Mouse (Mus musculus): ENCODE results near the gene Orm2. TPM values are rescaled to one million over a fixed set of nuclear protein-coding genes. Genes with fewer than 3 reads are reported as not detected.

Orm2 gene
- polyA plus RNA-seq, 1 experiment from 2014 or later = not detected

GRCm38 (mm10) chr4:63401620-63402019, 39.4 kb downstream of the Orm2 start:
- WGBS = 87% methylated on average over 6 of the region's 6 CpGs
- ATAC-seq (ENCODE audit: low FRiP score) = no peak
- Histone ChIP-seq H3K27ac (0 out of 2 replicates have a peak overlapping the region, but pooled peaks have one; percentile 31), H3K9me3 (no peaks in the 10 kb centered on the region), H3K4me3 (replicated peaks) (0 out of 2 replicates have a peak overlapping the region, but pooled peaks have one; percentile 27), H3K4me2 (peak overlapping the region; percentile 49), H3K27me3 (no peaks in the 10 kb centered on the region), H3K9ac (0 out of 2 replicates have a peak overlapping the region, but pooled peaks have one; percentile 50), H3K36me3 (replicated peaks) (peaks cover 12% of the 10 kb centered on the region), H3K4me1 (peaks cover 64% of the 10 kb centered on the region)

- no peaks in the 10 kb centered on the region for H3K9me3 ChIP-seq
- H3K36me3 ChIP-seq (replicated peaks) = peaks cover 10% of the 10 kb centered on the region
- peak overlapping the region; percentile 50; the same call in 1 of the 2 replicates for H3K9ac ChIP-seq
- H3K4me3 ChIP-seq (replicated peaks) = peak overlapping the region; percentile 27
- H3K27ac ChIP-seq = peak overlapping the region; percentile 92; the same call in 1 of the 2 replicates
- H3K27me3 ChIP-seq = no peaks in the 10 kb centered on the region
- 92% methylated on average over 8 of the region's 10 CpGs for WGBS
- peak overlapping the region; percentile 49 for H3K4me2 ChIP-seq
- ATAC-seq (ENCODE audit: low FRiP score) = no peak
- peaks cover 64% of the 10 kb centered on the region for H3K4me1 ChIP-seq
These were observed 39.8 kb downstream of the Orm2 start for GRCm38 (mm10) chr4:63402056-63402455.

DNA sequence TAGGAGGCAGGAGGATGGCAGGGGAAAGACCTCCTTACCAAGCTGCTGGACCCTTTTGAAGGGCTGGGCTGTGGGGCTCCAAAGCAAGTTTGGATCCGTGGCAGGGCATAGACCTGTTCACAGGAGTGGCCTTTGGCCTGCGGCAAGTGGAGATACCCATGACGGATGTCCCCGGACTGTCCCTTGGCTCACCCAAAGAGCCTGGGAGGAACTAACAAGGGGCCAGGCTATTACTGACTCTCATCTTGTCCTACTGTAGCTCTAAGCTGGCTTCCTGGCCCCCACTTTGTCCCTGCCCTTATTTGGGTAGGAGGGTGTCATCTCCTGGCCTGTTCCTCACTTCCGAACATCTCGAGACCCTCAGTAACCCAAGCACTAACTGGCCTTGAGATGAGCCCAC, 40.3 kb downstream of the Orm2 start:
- no peaks in the 10 kb centered on the region for H3K27me3 ChIP-seq
- H3K36me3 ChIP-seq (replicated peaks) = peaks cover 5% of the 10 kb centered on the region
- WGBS = 73% methylated on average over 6 of the region's 6 CpGs
- peak overlapping the region; percentile 92 for H3K27ac ChIP-seq
- H3K4me3 ChIP-seq (replicated peaks) = peak overlapping the region; percentile 27
- H3K9ac ChIP-seq = peak overlapping the region; percentile 50
- peak overlapping the region; percentile 49 for H3K4me2 ChIP-seq
- H3K9me3 ChIP-seq = no peaks in the 10 kb centered on the region
- peak; percentile 1; the same call in 1 of the 2 replicates for ATAC-seq (ENCODE audit: low FRiP score)
- peaks cover 64% of the 10 kb centered on the region for H3K4me1 ChIP-seq

GRCm38 (mm10) chr4:63403040-63403959, 41.1 kb downstream of the Orm2 start, which contains the start of gene Akna:
Gene Akna (minus strand): TSS chr4:63403354.
- ATAC-seq (ENCODE audit: low FRiP score) = peak; percentile 80

GRCm38 (mm10) chr4:63404205-63404604, 42.0 kb downstream of the Orm2 start:
- no peak for ATAC-seq (ENCODE audit: low FRiP score)
- Histone ChIP-seq H3K4me3 (replicated peaks) (no peak overlapping the region), H3K4me1 (peaks cover 77% of the 10 kb centered on the region), H3K36me3 (replicated peaks) (no peaks in the 10 kb centered on the region), H3K27me3 (no peaks in the 10 kb centered on the region), H3K9ac (no peak overlapping the region), H3K4me2 (peak overlapping the region; percentile 49; the same call in 1 of the 2 replicates), H3K27ac (peak overlapping the region; percentile 92), H3K9me3 (no peaks in the 10 kb centered on the region)
- WGBS = 82% methylated on average over 7 of the region's 7 CpGs

More at GRCm38 (mm10) chr4:63403040-63403959, 41.1 kb downstream of the Orm2 start, which contains the start of gene Akna:
- H3K27me3 ChIP-seq = no peaks in the 10 kb centered on the region
- H3K36me3 ChIP-seq (replicated peaks) = no peaks in the 10 kb centered on the region
- peak within 1 kb of the TSS; percentile 50 for H3K9ac ChIP-seq
- peak within 1 kb of the TSS; percentile 27 for H3K4me3 ChIP-seq (replicated peaks)
- WGBS = 14% methylated on average over 17 of the region's 17 CpGs
- no peaks in the 10 kb centered on the region for H3K9me3 ChIP-seq
- H3K27ac ChIP-seq = peak within 1 kb of the TSS; percentile 92
- H3K4me2 ChIP-seq = peak within 1 kb of the TSS; percentile 49
- peaks cover 69% of the 10 kb centered on the region for H3K4me1 ChIP-seq

DNA sequence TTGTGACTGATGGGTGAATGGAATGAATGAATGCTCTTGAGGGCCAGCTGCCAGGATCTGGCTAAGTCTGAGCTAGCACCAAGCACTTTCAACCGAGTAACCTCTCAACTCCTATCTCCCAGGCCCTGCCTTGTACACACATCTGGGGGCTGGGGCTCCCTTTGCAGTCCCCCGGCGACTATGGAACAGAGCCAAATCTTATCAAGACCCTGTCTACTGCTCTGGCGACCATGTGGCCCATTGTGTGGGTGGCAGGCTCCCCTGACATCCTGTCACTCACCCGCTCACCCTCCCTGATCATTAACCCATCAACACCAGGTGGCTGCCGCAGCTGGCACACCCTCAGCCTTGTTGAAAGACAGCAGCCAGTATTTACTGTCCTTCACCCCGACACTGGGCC, 42.8 kb downstream of the Orm2 start:
- WGBS = 28% methylated on average over 7 of the region's 7 CpGs
- H3K4me2 ChIP-seq = no peak overlapping the region; the same call in 1 of the 2 replicates
- H3K27ac ChIP-seq = peak overlapping the region; percentile 92
- no peaks in the 10 kb centered on the region for H3K27me3 ChIP-seq
- no peak overlapping the region; the same call in 1 of the 2 replicates for H3K9ac ChIP-seq
- no peaks in the 10 kb centered on the region for H3K9me3 ChIP-seq
- no peaks in the 10 kb centered on the region for H3K36me3 ChIP-seq (replicated peaks)
- no peak overlapping the region for H3K4me3 ChIP-seq (replicated peaks)
- H3K4me1 ChIP-seq = peaks cover 75% of the 10 kb centered on the region
- ATAC-seq (ENCODE audit: low FRiP score) = peak; percentile 30

GRCm38 (mm10) chr4:63405683-63406082, 43.4 kb downstream of the Orm2 start:
- H3K4me1 ChIP-seq = peaks cover 73% of the 10 kb centered on the region
- H3K4me2 ChIP-seq = no peak overlapping the region

GRCm38 (mm10) chr4:63408247-63408646, 46.0 kb downstream of the Orm2 start:
- no peak for ATAC-seq (ENCODE audit: low FRiP score)
- Histone ChIP-seq H3K9me3 (no peaks in the 10 kb centered on the region), H3K27ac (peak overlapping the region; percentile 64; the same call in 1 of the 2 replicates), H3K4me2 (peak overlapping the region; percentile 89), H3K9ac (peak overlapping the region; percentile 38), H3K27me3 (peaks cover 7% of the 10 kb centered on the region; the same call in 1 of the 2 replicates), H3K4me3 (replicated peaks) (peak overlapping the region; percentile 65), H3K36me3 (replicated peaks) (no peaks in the 10 kb centered on the region), H3K4me1 (peaks cover 51% of the 10 kb centered on the region)
- WGBS = 59% methylated on average over 7 of the region's 7 CpGs

More at GRCm38 (mm10) chr4:63405683-63406082, 43.4 kb downstream of the Orm2 start:
- H3K9ac ChIP-seq = no peak overlapping the region
- 56% methylated on average over 4 of the region's 4 CpGs for WGBS
- no peaks in the 10 kb centered on the region for H3K9me3 ChIP-seq
- H3K27me3 ChIP-seq = no peaks in the 10 kb centered on the region
- H3K36me3 ChIP-seq (replicated peaks) = no peaks in the 10 kb centered on the region
- peak overlapping the region; percentile 92 for H3K27ac ChIP-seq
- no peak for ATAC-seq (ENCODE audit: low FRiP score)
- H3K4me3 ChIP-seq (replicated peaks) = no peak overlapping the region

GRCm38 (mm10) chr4:63408649-63409048, 46.4 kb downstream of the Orm2 start:
- H3K9ac ChIP-seq = peak overlapping the region; percentile 38
- peak; percentile 61 for ATAC-seq (ENCODE audit: low FRiP score)
- H3K4me3 ChIP-seq (replicated peaks) = peak overlapping the region; percentile 65
- no peaks in the 10 kb centered on the region for H3K9me3 ChIP-seq
- H3K36me3 ChIP-seq (replicated peaks) = no peaks in the 10 kb centered on the region
- peak overlapping the region; percentile 89 for H3K4me2 ChIP-seq
- whole genome bisulfite sequencing = 11% methylated on average over 8 of the region's 8 CpGs
- H3K27me3 ChIP-seq = peaks cover 7% of the 10 kb centered on the region; the same call in 1 of the 2 replicates
- peaks cover 47% of the 10 kb centered on the region for H3K4me1 ChIP-seq
- H3K27ac ChIP-seq = peak overlapping the region; percentile 64; the same call in 1 of the 2 replicates

DNA sequence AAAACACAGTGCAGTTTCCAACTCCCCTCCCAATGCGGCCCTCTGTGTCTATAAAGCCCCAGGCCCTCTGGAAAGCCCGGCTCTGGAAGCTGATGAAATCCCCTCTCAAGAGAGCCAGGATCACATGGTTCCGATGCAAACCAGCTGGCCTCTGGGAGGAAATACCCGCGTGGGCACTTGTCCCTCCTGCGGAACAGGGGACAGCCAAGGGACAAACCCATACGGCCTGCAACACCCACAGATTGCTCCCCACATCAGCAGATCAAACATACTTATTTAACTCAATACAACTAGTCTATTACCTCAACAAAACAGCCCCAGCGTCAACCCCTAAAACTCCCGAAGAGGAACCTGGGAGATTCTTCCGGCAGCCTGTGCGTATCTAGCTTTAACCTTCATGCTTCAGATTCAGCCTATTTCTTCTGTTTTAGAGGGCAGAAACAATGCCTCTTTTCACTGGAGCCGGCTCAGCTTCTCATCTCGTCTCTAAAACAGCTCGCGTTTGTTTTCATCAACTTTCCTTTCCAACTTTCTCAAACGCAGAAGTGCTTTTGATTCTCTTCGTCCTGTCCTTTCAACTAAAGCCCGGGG, 47.2 kb downstream of the Orm2 start:
- no peak for ATAC-seq (ENCODE audit: low FRiP score)
- Histone ChIP-seq H3K27me3 (peaks cover 7% of the 10 kb centered on the region; the same call in 1 of the 2 replicates), H3K36me3 (replicated peaks) (no peaks in the 10 kb centered on the region), H3K4me2 (peak overlapping the region; percentile 89), H3K27ac (peak overlapping the region; percentile 76), H3K9me3 (no peaks in the 10 kb centered on the region), H3K9ac (peak overlapping the region; percentile 59), H3K4me3 (replicated peaks) (peak overlapping the region; percentile 65), H3K4me1 (peaks cover 40% of the 10 kb centered on the region)
- 2% methylated on average over 18 of the region's 18 CpGs for WGBS

DNA sequence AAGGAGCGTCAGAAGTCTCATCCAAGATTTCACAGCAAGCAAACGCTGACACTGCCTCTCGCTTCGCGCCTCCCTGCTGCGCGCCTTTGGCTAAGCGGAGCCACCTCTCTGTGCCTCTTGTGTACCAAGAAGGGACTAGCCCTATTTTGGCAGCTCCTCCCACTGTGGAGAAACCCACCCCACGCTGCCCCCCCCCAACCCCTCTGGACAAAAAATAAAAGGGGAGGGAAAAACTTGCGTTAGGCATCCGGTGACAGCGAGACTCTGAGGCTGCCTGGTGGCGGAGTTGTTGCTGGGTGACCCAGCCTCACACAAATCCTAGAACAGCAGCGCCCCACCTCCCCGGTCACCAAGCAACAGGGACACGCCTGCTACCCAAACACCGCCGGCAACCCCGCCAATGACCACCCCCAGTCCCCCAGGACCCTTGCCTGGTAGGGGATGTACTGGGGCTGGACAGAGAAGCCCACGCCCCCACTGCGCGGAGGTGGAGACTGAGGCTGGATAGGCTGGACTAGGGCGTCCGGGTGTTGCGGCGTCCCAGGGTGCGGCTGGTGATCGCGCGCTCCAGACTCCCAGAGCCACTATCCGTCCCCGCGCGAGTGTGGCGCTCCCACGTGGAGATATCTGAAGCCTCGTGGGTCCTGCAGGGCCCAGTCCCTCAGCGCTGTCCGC, 47.8 kb downstream of the Orm2 start:
- H3K27me3 ChIP-seq = peaks cover 7% of the 10 kb centered on the region; the same call in 1 of the 2 replicates
- H3K9ac ChIP-seq = peak overlapping the region; percentile 59
- ATAC-seq (ENCODE audit: low FRiP score) = peak; percentile 72
- under 1% methylated on average over 39 of the region's 39 CpGs for WGBS
- H3K4me3 ChIP-seq (replicated peaks) = peak overlapping the region; percentile 65
- peak overlapping the region; percentile 89 for H3K4me2 ChIP-seq
- no peaks in the 10 kb centered on the region for H3K9me3 ChIP-seq
- H3K27ac ChIP-seq = peak overlapping the region; percentile 76
- peaks cover 33% of the 10 kb centered on the region for H3K4me1 ChIP-seq
- H3K36me3 ChIP-seq (replicated peaks) = no peaks in the 10 kb centered on the region

All from forebrain, embryonic 12.5 days (tissue).